Mouse (Mus musculus): ENCODE data around the gene Dap. TPM values are rescaled to one million over a fixed set of nuclear protein-coding genes. Genes with fewer than 3 reads are reported as not detected.

The Dap gene
- total RNA-seq, 2 experiments from 2014 or later = 10.0 to 11.7 TPM

GRCm38 (mm10) chr15:31318158-31318955 is 94.2 kb downstream of the Dap start:
- intact Hi-C loops (cut with DNase I) = no loop called here
- no peak for DNase-seq (ENCODE audit: extremely low spot score in 1 of 2, low spot score in 2 of 2)

GRCm38 (mm10) chr15:31319046-31319445 is 94.9 kb downstream of the Dap start:
- no peak for DNase-seq (ENCODE audit: extremely low spot score in 1 of 2, low spot score in 2 of 2)
- intact Hi-C loops (cut with DNase I) = no loop called here

GRCm38 (mm10) chr15:31320598-31321377 is 96.7 kb downstream of the Dap start:
- intact Hi-C loops (cut with DNase I) = no loop called here
- no peak for DNase-seq (ENCODE audit: extremely low spot score in 1 of 2, low spot score in 2 of 2)

- intact Hi-C loops (cut with DNase I) = no loop called here
Observed at GRCm38 (mm10) chr15:31323684-31324083, 99.6 kb downstream of the Dap start.

More at GRCm38 (mm10) chr15:31323684-31324083, 99.6 kb downstream of the Dap start:
- DNase-seq (ENCODE audit: extremely low spot score in 1 of 2, low spot score in 2 of 2) = no peak

Other genes with a start within 250 kb of the Dap start
- 1 to 10 TPM; 6.4 to 8.7 TPM for gene Ankrd33b, start 143.4 kb downstream of the Dap start, total RNA-seq (2021)
- gene Ropn1l, start 229.4 kb downstream of the Dap start, total RNA-seq (2021) = 1 to 10 TPM; 1.0 to 1.8 TPM

All from left cerebral cortex, postnatal 10 days (tissue).